Mouse (Mus musculus) layer of hippocampus, postnatal 25 days (tissue): ENCODE measurements around the gene Ywhah. TPM values are rescaled to one million over a fixed set of nuclear protein-coding genes. Genes with fewer than 3 reads are reported as not detected.

Source experiments
- DNase-seq, 2 experiments: peaks; one replicate each; pipeline ENCODE4 v3.0.0; 2022; ENCODE audit warnings: mixed read lengths in 2 of 2, low spot score in 1 of 2; ENCODE audit errors: extremely low spot score in 1 of 2
- total RNA-seq, 2 experiments: library from RNA; stranded (reverse); gene quantifications; 2 replicates each; pipeline ENCODE4 v1.2.3; 2021

Ywhah gene
- 1,000 to 10,000 TPM; 1,285 to 1,312 TPM for total RNA-seq

DNA sequence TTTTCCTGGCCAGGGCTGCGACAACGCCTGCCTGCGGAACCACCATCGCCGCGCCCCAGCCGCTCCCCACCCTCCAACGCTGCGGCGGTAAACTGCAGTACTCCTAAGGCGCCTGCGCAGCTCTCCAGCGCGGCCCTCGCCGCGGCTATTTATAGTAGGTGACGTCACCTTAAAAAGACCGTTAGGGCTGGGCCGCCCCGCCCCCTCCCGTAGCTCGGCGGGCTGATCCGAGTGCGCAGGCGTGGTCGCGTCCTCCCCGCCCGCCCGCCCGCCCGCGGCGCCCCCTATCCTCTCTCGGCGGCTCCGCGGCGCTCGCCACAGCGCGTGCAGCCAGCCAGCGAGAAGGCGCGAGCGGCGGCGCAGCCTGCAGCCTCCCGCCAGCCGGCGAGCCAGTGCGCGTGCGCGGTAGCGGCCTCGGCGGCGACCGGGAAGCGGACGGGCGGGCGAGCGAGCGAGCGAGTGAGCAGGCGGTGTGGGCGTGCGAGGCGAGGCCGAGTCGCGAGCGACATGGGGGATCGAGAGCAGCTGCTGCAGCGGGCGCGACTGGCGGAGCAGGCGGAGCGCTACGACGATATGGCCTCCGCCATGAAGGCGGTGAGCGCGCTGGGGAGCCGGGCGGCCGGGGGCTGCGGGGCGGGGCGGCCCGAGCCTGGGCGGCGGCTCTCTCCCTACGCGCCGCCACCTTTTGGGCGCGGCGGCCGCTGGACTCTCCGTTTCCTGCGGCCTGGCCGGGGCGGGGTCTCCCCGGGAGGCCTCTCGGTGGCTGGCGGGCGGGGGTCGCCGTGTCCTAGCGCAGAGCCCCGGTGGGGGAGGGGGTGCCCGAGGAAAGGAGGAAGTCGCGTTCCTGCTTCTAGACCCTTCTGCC is at the start of gene Ywhah:
TSS of gene Ywhah (plus strand) at position 256 of the 865 bp plus-strand sequence.
- peak; percentile 93 to 95 for DNase-seq

DNA sequence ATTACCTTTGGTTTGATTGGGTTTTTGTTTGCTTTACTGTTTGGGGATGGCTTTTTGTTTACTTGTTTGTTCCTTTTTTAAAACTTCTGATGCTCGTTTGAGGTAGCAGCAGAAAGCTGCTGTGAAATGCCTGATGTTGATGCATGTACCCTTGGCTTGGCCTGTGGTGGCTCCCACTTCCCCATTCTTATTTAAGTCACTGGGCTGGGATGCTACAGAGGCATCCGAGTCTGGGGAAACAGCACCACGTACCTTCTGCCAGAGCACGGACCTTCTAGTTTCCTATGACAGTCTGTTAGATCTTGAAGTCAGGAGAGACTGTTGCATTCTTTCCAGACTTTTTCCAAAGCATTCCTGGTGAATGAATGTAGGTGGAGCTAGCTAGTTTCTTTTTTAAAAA is 42.1 kb upstream of the Ywhah start:
- no peak for DNase-seq

DNA sequence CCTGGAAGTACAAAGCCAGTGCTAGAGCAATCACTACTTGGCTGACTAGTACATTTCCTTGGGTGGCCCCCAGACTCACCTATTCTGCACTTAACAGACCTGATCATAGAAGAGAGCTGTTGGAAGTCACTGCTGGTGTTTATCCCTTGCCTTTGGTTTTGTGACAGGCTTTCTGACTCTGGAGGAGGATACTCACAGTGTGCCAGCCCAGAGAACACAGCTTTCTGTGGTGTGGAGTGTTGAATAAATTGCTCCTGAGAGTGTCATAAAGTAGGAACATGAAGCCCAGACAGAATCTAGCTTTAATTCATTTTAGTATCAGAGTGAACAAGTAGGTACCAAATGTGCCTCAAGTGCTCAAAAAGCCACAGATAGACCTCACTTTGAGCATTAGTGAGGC is 41.4 kb upstream of the Ywhah start:
- no peak for DNase-seq

DNA sequence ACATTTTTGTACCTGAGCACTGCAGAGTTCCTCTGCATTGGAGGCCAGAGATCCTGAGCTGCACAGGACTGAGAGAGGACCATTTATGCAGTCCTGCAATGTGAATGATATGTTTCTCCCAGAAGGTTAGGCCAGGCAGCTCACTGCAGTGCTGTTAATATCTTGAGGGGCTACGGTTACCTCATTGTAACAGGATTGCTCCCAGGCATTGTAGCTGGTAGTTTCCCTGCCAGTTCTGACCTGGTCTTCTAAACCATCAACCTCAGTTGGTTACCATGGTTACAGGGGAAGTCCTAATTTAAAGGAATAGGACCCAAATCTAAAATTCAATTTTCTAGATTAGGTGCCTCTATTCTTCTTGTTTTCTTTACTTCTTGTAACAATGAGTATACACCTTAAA is 33.2 kb upstream of the Ywhah start:
- no peak for DNase-seq

DNA sequence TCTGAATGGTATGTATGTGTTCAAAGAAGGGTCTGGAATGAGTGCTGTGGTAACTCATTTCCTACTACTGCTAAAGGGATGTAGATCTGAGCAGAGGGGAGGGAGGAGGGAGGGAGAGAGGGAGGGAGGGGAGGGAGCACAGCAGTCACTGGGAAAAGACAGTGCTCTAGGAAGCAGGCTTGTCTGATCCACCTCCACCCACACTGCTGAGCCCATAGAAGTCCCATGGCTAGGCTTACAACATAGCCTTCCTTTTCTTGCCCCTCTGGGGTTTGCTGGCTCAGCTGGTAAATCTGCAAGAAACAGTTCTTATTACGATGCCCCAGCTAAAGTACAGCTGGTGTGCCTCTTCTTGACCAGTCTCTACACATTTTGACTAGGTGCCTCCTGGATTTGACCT is 30.7 kb upstream of the Ywhah start:
- no peak for DNase-seq

DNA sequence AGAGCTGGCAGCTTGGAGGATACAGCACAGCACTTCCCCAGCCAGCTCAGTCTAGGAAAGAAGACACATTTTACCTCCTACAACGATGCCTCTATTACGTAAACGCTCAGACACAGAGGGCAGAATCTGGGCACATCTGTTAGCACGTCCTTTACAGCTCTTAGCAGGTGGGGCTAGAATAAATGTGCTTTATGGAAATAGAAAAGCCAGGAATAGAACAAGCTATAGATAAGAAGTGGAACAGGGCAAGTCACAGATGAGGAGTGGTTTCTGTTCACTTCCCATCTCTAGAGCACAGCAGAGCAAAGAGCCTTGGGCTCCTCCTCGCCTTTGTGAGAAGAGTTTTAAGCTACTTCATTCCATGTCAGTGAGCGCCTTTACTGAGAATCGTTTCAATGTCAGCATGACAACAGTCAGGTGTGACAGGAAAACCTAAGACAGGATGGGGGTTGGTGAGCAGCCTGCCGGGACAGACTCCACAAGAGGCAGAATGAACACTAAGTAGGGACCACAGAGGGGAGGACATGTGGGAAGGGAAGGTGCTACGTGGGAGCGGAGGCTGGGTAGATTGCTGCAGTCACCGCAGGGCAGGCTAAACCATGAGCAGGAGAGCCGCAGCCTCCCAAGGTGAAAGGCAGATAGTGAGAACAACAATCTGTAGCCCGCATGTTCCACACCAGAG is 28.5 kb upstream of the Ywhah start:
- no peak for DNase-seq

DNA sequence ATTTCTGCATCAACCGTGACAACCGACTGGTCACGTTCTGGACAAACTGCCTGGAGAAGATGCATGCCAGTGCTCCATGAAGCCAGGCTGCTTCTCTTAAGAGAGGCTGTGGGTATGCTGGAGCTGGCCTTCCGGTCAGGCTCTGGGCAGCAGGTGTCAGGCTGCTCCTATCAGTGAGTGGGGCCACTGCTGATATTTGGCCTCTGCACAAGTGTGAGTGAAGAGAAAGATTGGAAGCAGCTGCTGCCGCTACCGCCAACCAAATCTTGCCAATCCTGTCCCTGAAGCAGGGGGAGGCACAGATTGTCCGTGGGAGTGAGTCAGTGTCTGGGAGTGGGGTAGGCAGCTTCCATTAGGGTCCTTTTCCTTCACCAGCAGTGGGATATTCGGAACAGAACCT is 27.5 kb upstream of the Ywhah start:
- DNase-seq = peak; percentile 59 to 63

DNA sequence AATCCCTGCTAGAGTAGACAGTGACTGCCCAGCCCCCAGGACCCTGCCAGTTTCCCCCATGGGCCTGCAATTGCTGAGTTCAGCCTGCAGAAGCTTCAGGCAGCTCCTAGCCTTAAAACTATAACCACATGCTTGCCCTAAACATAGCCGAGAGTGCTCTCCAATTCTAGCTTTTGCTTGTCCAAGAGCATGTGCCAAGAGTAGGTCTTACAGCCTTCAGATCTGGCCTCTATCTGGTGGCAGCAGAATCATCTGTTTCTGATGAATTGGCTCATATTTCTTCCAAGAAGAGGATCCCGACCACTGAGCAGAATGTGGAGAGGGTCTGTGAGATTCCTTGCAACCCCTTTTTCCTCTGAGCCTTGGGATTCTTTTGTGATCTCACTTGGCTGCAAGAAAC is 24.1 kb upstream of the Ywhah start:
- no peak for DNase-seq

DNA sequence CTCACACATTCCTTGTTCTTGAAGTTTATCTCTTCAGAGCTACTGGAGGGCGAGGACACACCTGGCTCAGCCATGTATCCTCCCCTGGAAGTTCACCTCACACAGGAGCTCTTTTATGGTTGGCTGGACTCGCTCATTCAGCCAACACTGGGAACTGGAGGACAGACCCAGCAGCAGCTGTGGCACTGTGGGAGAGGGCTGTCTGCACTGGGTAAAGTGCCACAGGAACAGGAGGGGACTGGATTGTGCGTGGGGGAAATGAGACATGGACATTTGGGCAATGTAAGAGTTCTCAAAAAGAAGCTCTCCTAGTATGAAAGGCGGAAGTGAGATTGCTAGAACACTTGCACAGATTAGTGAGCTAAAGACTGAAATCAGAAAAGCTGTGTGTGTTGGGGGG is 22.9 kb upstream of the Ywhah start:
- no peak for DNase-seq

DNA sequence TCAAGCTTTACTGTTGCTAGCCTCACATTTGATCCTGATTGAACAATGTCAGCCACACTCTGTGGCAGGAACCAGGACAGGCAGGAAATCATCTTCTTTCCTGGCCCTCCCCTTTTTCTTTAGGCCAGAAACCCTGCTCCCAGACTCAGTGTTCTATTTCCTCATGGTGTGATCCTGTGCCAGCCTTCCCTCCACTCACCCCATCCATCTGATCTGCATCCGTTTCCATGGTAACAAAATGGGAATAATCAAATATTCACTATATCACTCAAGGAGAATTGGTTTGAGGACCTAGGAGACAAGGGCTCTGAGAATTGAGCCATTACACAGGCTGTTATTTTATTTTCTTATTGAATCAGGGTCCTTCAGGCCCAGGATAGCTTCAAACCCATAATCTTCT is 22.1 kb upstream of the Ywhah start:
- DNase-seq = no peak

DNA sequence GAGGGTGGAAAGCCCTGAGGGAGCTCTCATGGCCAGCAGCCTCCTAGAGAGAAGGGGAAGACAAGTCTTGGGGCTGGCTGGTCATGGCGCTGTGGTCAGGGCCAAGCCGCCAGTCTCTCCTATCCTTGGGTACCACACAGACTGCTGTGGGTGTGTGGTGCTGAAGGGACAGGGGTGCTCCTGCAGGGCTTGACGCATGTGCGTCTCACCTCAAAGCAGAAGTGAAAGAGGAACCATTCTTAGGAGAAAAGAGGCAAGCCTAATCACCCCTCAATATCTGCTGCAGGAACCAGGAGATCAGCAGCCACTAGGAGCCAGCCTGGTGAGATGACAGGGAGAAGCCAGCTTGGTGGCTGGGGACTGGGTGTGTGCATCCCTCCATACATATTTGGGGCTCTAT is 20.9 kb upstream of the Ywhah start:
- DNase-seq = no peak

DNA sequence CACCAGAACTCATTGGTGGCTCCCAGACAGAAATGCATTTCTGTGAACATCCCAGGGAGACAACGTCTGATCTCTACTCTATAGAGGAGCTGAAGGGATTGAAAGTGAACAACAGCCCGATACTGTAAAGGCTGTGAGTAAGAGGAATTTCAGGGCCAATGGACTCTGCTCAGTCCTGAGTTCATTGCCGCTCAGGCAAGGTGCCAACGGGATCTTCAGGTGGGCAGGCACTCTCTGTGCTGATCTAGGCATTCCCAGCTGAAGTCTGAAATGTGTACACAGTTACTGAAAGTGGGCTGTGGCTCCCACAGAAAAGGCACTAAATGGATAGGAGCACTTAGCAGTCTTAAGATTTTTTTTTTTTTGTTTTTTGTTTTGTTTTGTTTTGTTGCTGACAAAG is 19.8 kb upstream of the Ywhah start:
- no peak for DNase-seq

DNA sequence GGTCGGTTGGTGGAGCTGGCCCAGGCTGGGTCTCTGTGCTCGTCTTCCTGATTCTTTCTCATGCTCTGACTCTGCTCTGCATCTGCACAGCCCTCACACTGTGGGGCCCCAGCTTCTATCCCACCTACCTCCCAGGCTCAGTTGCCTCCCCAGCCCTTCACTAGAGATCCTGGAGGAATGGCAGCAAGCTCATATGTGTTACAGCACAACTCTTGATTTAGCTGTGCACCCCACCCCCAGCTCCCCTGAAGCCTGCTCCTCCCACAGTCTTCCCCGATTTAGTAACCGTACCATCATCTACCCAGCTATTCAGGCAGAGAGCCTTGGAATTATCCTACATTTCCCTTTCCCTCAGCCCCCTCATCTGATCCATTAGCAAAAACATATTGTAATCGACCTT is 17.5 kb upstream of the Ywhah start:
- DNase-seq = no peak

DNA sequence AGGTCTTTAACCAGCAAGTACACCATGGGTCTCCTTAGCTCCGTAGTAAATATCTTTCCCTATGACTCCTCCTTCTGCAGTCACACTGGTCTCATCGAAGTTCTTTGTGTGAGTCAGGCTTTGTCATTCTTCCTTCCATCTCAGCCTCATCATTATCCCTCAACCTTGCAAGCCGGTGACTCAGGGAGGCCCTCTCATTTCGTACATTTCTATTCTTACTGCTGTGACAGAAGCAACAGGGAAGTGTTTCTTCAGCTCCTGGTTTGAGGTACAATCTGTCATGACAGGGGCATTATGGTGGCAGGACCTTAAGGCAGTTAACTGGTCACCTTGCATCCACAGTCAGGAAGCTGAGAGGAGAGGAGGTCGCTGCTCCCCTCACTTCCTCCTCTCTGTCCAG is 15.8 kb upstream of the Ywhah start:
- no peak for DNase-seq

DNA sequence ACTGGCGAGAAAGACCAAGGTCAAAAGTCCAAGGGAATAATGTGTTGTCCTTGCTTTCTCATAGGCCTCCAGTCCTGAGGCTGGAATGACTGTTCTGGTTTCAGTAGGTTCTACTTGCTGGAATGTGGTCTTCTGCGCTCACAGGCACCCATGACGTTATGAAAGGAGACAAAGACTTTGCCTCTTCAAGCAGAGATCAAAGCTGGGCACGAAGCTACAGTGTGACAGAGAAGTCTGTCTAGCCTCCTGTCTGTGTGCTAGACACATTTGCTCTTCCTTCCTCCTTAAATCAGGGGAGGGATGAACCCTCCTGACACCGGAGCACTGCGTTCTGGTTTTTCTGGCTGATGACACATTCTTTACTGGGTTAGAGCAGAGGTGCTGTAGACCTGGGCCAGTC is 15.1 kb upstream of the Ywhah start:
- no peak for DNase-seq

DNA sequence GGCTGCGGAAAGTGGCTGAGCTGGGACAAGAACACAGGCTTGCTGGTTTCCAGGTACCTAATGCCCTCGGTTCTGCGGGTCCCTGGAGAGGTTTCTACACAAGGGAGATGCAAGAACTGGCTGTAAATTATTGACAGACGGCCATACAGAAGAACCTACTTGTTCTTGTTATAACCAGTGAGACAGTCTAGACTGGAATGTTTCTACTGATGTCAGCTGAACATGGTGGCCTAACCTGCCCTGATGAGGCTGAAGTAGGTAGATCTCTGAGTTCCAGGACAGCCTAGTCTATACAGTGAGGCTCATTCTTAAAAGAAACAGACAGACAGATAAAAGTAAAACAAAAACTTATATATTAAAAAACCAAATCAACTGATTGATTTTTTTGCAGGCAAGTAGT is 14.5 kb upstream of the Ywhah start:
- no peak for DNase-seq

DNA sequence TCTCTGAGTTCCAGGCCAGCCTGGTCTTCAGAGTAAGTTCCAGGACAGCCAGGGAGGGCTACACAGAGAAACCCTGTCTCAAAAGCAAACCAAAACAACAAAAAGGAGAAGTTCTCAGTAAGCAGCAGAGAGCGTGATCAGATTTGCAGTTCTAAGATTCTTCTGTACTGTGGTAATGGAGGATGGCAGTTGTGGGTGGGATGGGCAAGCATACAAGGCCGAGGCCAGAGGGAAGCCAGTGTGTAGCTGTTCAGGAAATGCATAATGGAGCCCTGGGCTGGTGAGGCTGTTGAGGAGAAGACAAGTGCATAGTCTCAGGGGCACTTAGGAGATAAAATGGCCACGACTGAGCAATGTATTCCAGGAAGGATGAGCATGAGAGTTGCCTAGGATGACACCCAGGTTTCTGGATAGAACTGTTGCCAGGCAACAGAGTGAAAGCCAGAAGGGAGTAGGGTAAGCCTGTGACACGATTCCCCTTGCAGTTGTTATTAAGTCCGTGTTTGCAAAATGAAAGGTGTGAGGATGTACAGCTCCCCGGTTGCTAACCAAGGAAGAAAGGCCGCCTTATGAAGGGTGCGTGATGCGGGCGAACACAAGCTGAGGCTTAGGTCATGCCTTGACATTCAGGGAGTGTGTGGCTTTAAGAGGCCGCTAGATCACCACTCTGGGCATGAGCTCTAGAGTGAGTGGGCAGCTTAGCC is 13.0 kb upstream of the Ywhah start:
- DNase-seq = no peak

DNA sequence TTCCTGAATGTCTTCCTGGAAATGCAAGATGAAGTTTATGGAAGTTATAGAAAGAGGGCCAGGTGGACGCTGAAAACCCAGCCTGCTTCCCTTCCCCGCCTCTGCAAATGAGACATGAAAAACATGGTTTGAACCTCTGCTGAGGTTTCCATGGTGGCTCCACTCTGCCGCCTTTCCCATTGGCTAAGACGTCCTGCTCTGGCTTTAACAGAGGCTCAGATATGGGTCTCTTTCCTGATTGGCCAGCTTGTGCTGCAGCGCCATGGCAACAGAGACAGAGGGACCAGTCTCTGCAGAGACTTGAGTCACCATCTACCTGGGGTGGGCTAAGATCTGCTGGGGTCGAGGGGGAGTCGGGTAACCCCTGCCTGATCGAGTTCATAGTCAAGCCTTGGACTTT is 11.9 kb upstream of the Ywhah start:
- no peak for DNase-seq

DNA sequence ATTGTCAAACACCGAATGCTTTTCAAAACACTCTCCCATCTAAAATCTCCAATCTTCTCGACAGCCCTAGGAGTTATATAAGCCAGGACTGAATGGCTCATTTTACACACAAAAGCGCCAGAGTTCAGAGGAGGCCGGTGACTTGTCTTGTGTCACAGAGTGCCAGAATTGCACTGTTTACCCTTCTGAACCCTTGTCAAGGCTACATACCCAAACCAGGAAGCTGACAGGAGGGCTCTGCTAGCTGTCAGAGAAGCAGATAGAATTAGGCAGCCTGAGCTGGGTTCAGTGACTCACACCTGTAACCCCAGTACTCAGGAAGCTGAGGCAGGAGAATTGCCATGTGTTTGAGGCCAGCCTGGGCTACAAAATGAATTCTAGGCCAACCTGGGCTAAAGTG is 11.2 kb upstream of the Ywhah start:
- no peak for DNase-seq

DNA sequence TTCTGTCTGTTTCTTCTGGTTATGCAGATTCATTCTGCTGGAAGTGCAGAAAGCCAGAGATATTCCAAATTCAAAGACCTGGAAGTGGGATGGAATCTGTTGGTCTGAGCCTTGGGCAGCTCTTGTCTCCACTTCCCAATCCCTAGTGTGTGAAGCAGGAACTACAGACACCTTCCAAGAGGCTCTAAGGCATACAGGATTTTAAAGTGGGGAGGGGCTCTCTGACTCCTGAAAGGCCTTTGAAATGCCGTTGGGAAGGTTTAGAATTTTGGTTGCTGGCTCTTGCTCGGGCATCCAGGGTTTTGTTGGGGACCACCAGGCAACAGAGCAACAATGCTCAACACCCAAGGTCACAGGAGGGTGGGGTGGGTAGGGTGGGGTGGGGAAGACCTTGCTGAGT is 9.3 kb upstream of the Ywhah start:
- no peak for DNase-seq
